Mouse (Mus musculus) limb, embryonic 13.5 days (tissue): Measurements from ENCODE around the gene N4bp2l1. TPM values are rescaled to one million over a fixed set of nuclear protein-coding genes. Genes with fewer than 3 reads are reported as not detected.

ENCODE experiments used
- ATAC-seq: fragments of 200-750 bp; cut with Nextera tagmentation; 2 replicates; pipeline ENCODE4 v1.8.0; 2017; ENCODE audit warnings: low read depth, moderate number of reproducible peaks, moderate TSS enrichment; ENCODE audit not compliant: low FRiP score
- H3K27ac ChIP-seq: fragments of 300-500 bp; sonication (generic); 2 replicates; pipeline ENCODE4 v1.5.1; 2015; ENCODE audit warnings: inconsistent platforms, mild to moderate bottlenecking, moderate library complexity
- H3K27me3 ChIP-seq: fragments of 300-500 bp; sonication (generic); 2 replicates; pipeline ENCODE4 v1.6.1; 2015; ENCODE audit warnings: mild to moderate bottlenecking, inconsistent platforms
- H3K36me3 ChIP-seq: fragments of 300-500 bp; sonication (generic); 2 replicates; pipeline ENCODE4 v1.6.1; 2015; ENCODE audit warnings: inconsistent platforms, mild to moderate bottlenecking, moderate library complexity
- H3K4me1 ChIP-seq: fragments of 300-500 bp; sonication (generic); 2 replicates; pipeline ENCODE4 v1.6.1; 2015; ENCODE audit warnings: inconsistent platforms
- H3K4me2 ChIP-seq: fragments of 300-500 bp; sonication (generic); replicated peaks from 2 replicates; pipeline ENCODE4 v1.6.1; 2015; ENCODE audit warnings: inconsistent platforms, mild to moderate bottlenecking, moderate library complexity
- H3K4me3 ChIP-seq: fragments of 300-500 bp; sonication (generic); 2 replicates; pipeline ENCODE4 v1.5.1; 2015; ENCODE audit warnings: moderate library complexity, mild to moderate bottlenecking, inconsistent platforms
- H3K9ac ChIP-seq: fragments of 300-500 bp; sonication (generic); 2 replicates; pipeline ENCODE4 v1.6.1; 2015; ENCODE audit warnings: mild to moderate bottlenecking, inconsistent platforms
- H3K9me3 ChIP-seq: fragments of 300-500 bp; sonication (generic); 2 replicates; pipeline ENCODE4 v1.6.1; 2016; ENCODE audit warnings: inconsistent platforms
- WGBS: fragments of 180-500 bp; shearing (Covaris S2); methylation state at CpG from one replicate; pipeline ENCODE4 v1.1.7; 2015; 5-methylcytosine and 5-hydroxymethylcytosine counted together
- polyA plus RNA-seq: library from polyadenylated mRNA; unstranded; fragments of >200 nt; fragmentation: Nextera tagmentation; extraction: Ambion mirVana; gene quantifications from 2 replicates; pipeline ENCODE4 v1.2.1, GENCODE M21; 2015

Gene N4bp2l1
- polyA plus RNA-seq, 1 experiment from 2014 or later = 5.4 TPM

DNA sequence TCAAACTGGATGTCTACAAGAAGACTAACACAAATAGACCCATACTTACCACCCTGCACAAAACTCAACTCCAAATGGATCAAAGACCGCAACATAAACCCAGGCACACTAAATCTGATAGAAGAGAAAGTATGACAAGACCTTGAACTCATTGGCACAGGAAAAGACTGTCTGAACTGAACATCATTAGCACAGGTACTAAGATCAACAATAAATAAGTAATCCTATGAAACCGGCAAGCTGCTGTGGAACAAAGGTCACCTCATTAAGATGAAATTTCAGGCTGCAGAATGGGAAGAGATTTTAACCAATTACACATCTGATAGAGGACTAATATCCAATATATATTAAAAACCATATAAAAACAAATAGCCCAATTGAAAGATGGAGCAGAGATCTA lies 19.2 kb upstream of the N4bp2l1 start:
- WGBS = 91% methylated on average over 2 of the region's 2 CpGs
- Histone ChIP-seq H3K4me1 (no peaks in the 10 kb centered on the region), H3K9me3 (no peaks in the 10 kb centered on the region), H3K36me3 (no peaks in the 10 kb centered on the region), H3K27ac (no peak overlapping the region), H3K4me3 (no peak overlapping the region), H3K27me3 (no peaks in the 10 kb centered on the region), H3K9ac (no peak overlapping the region), H3K4me2 (no peak overlapping the region)
- no peak for ATAC-seq

DNA sequence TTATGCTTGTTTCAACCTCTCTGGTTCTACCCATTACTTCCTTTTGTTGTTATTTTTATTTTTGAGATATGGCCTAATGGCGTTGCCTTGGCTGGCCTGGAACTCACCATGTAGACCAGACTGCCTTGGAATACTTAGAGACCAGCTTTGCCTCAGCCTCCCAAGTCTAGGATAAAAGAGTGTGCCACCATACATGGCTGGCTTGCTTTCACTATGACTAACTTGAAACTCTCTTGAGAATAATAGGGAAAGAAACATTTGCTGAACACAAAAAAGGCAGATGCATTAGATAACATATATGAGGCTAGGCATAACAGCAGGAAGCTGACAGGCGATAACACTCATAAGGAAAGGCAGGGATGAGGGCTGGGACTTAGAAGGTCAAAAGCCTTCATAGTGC lies 17.1 kb upstream of the N4bp2l1 start:
- Histone ChIP-seq H3K27me3 (no peaks in the 10 kb centered on the region), H3K9ac (no peak overlapping the region), H3K27ac (no peak overlapping the region), H3K9me3 (no peaks in the 10 kb centered on the region), H3K4me1 (no peaks in the 10 kb centered on the region), H3K36me3 (no peaks in the 10 kb centered on the region), H3K4me2 (no peak overlapping the region), H3K4me3 (no peak overlapping the region)
- 88% methylated on average over 2 of the region's 2 CpGs for WGBS
- ATAC-seq = no peak

DNA sequence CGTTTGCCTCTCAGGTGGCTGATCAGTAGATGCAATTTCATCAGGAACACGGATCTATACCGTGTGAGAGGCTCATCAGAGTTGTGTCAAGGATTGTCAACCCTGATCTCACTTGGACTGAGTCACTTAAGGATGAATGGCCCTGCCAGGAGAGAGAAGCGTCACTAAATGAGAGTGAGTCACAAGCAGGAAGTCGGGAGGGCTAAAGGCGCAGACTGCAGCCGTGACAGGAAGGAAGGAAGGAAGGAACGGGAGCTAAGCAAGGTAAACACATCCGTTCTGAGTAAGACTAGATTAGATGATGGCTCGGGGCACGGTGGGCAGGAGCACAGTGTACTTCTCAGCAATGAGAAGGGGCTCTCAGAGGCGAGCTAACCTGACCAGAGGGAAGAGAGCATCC lies 14.7 kb upstream of the N4bp2l1 start:
- WGBS = 59% methylated on average over 12 of the region's 12 CpGs
- Histone ChIP-seq H3K9ac (no peak overlapping the region), H3K4me2 (no peak overlapping the region), H3K9me3 (no peaks in the 10 kb centered on the region), H3K4me1 (no peaks in the 10 kb centered on the region), H3K36me3 (no peaks in the 10 kb centered on the region; the same call in 1 of the 2 replicates), H3K27ac (no peak overlapping the region), H3K4me3 (no peak overlapping the region), H3K27me3 (no peaks in the 10 kb centered on the region)
- ATAC-seq = no peak

DNA sequence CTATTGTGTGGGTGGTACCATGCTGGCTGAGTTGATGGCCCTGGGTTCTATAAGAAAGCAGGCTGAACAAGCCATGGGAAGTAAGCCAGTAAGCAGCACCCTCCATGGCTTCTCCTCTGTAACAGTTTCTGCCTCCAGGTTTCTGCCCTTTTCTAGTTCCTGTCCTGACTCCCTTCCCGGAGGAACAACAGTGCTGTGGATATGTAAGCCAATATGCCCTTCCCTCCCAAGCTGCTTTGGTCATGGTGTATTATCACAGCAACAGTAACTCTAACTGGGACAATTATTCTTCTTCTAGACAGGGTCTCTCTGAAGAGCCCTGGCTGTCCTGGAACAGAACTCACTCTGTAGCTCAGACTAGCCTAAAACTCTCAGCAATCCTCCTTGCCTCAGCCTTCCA lies 14.1 kb upstream of the N4bp2l1 start:
- no peaks in the 10 kb centered on the region for H3K4me1 ChIP-seq
- WGBS = 84% methylated on average over 1 of the region's 1 CpGs
- H3K9ac ChIP-seq = no peak overlapping the region
- H3K4me3 ChIP-seq = no peak overlapping the region
- no peaks in the 10 kb centered on the region for H3K9me3 ChIP-seq
- ATAC-seq = no peak
- peaks cover 1% of the 10 kb centered on the region for H3K36me3 ChIP-seq
- H3K4me2 ChIP-seq = no peak overlapping the region
- no peak overlapping the region for H3K27ac ChIP-seq
- H3K27me3 ChIP-seq = no peaks in the 10 kb centered on the region

DNA sequence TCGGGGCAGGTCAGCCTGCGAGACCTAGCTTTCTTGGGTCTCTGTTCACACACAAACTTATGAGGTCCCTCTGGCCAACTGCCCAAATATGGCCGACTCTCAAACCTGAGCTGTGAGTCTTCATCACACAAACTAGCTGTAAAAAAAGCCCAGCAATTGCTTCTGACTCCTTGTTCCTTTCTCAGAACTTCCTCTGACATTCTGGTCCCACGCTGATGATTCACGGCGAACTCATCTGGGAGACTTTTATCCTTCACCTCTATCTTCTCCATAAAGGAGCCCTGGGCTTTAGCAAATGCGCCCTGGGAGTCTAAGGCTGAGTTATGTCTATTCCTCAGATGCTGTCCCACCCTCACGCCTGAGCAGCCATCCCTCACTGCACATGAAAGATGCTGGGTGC lies 10.6 kb upstream of the N4bp2l1 start:
- no peak overlapping the region for H3K27ac ChIP-seq
- H3K9me3 ChIP-seq = no peaks in the 10 kb centered on the region
- peaks cover 3% of the 10 kb centered on the region for H3K36me3 ChIP-seq
- H3K4me1 ChIP-seq = no peaks in the 10 kb centered on the region
- H3K27me3 ChIP-seq = no peaks in the 10 kb centered on the region
- ATAC-seq = no peak
- H3K9ac ChIP-seq = no peak overlapping the region
- no peak overlapping the region for H3K4me3 ChIP-seq
- no peak overlapping the region for H3K4me2 ChIP-seq
- 89% methylated on average over 8 of the region's 8 CpGs for WGBS

DNA sequence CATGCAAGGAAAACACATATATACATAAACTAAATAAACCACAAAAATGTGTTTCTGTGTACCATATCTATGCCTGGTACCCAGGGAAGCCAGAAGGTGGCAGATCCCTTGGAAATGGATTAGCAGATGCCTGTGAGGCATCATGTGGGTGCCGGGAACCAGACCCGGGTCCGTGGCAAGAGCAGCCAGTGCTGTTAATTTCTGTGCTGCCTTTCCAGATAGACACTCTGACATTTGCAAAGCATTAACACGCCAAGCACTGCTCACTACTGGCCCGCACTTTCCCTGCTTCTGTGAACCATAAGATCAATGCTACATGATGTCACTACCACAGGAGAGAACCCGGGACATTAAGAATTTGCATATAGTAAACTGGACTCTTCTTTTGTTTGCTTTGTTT lies 9.1 kb upstream of the N4bp2l1 start:
- ATAC-seq = no peak
- WGBS = 93% methylated on average over 6 of the region's 6 CpGs
- H3K27ac ChIP-seq = no peak overlapping the region
- H3K4me1 ChIP-seq = no peaks in the 10 kb centered on the region
- peaks cover 3% of the 10 kb centered on the region for H3K36me3 ChIP-seq
- H3K27me3 ChIP-seq = no peaks in the 10 kb centered on the region
- H3K4me2 ChIP-seq = no peak overlapping the region
- H3K9me3 ChIP-seq = no peaks in the 10 kb centered on the region
- H3K9ac ChIP-seq = no peak overlapping the region
- no peak overlapping the region for H3K4me3 ChIP-seq

DNA sequence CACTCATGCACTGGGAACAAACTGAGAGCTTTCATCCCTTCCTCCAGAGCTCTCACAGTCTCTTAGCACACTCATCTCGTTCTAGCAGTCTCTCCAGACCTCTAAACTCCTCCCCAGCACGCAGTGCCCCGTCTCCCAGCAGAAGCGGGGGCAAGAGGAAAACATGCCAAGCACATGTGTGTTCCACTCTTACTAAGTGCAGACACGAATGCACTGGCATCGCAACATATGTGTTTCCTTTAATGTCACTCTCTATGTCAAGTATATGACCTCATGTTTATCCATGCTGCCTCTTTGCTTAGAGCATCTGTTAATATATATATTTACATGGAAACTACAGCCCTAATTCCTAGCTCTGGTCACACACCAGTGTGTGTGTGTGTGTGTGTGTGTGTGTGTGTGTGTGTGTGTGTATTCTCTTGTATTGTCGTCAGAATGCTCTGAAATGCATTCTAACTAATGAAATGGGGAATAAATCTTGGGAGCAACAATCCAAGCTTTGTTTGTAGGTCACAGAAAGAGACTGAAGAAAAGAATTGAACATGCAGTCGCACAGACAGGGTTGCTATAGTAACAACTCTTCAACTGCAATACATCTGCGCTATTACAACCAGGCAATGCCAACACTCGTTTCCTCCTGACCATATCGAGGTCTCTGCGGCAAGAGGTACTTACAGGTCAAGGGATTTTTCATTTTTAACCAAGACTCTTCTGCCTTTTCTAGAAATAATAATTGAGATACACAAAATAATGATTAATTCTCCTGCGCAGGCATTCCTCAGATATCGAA lies 4.6 kb upstream of the N4bp2l1 start:
- H3K9me3 ChIP-seq = no peaks in the 10 kb centered on the region
- H3K4me1 ChIP-seq = 0 out of 2 replicates have a peak, but pooled peaks cover 13% of the 10 kb centered on the region
- 82% methylated on average over 14 of the region's 14 CpGs for WGBS
- ATAC-seq = no peak
- peaks cover 3% of the 10 kb centered on the region; the same call in 1 of the 2 replicates for H3K36me3 ChIP-seq
- H3K4me3 ChIP-seq = no peak overlapping the region
- no peak overlapping the region for H3K4me2 ChIP-seq
- no peak overlapping the region for H3K27ac ChIP-seq
- H3K27me3 ChIP-seq = peaks cover 11% of the 10 kb centered on the region
- H3K9ac ChIP-seq = no peak overlapping the region

DNA sequence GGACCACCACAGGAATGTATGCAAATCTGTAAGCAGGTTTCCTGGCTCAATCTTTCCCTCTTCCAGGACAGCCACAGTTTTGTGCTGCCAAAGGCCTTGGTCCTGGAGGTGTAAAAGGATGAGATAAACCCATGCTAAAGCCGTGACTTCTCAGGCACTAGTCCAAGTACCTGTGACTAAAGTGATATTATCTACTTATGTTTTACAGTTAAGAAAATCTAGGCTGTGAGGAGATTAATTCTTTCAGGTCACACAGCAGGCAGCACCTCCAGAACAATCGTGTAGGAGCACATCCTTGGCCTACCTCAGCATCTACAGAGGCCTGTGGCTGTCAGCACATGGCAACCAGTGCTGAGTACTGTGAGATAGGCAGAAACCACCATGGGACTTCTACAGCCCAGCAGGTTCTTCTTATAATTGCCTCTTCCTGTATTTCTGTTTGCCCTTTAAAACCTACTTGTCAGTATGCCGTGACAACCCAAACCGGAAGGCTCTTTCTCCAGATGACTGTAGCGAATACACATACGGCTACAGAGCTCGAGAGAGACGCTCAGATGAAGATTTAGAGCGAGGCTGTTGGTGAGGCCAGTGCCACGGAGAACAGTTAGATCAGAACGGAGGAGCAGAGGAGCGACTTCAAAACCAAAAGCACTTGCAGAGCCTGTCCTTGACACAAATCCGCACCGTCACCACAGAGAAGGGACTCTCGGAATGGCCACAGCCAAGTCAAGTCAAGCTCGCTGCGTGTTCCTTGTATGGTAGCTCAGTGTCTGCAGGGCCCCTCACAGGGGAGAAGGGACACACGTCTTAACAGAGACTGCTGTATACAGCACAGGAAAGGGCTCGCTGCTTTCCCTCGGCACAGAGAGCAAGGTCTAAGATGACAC lies 3.8 kb upstream of the N4bp2l1 start:
- Histone ChIP-seq H3K9ac (no peak overlapping the region), H3K9me3 (no peaks in the 10 kb centered on the region), H3K27me3 (peaks cover 18% of the 10 kb centered on the region), H3K4me2 (no peak overlapping the region), H3K4me3 (no peak overlapping the region), H3K36me3 (no peaks in the 10 kb centered on the region), H3K27ac (no peak overlapping the region), H3K4me1 (0 out of 2 replicates have a peak, but pooled peaks cover 13% of the 10 kb centered on the region)
- 77% methylated on average over 20 of the region's 20 CpGs for WGBS
- ATAC-seq = no peak

DNA sequence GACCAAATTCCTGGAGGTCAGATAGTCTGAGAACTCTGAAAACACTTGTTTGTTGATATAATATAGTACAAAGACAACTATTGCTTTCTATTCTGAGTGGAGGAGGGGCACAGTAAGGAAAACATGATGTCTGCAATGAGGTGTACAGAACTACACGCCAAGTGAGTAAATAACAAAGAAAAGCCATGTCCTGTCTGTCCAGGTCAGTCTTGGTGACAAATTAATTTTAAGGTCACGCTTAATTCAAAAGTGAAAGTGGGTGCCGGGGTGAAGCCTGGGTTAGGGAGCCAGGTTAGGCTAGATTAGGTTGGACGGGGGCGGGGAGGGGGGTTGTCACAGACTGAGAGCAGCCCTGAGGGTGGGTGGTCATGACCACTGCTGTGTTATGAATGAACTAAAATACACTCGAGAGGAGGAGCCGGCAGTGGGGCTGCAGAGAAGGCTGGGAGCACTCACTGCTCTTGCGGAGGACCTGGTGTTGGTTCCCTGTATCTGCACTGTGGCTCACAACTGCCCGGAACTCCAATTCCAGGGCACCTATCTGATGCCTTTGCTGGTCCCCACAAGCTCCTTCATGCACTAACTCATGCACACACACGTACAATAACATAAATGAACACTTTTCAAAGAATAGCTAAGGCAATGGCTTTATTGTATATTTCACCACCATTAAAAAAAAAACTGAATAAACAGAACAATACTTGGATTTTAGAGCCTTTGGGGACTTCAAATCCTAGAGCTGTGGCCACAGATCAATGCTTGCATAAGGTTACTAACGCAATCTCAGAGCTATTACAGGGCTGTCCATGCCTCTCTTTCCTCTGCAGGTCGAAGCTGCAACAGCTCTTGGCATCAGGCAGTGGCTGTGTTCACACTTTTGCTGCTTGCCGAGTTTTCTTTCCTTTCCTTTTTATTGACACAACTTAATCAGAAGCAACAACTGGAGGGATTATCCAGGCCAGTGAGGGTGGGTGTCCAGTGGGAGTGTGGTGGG lies 2.6 kb upstream of the N4bp2l1 start:
- Histone ChIP-seq H3K27me3 (peaks cover 28% of the 10 kb centered on the region), H3K9ac (no peak overlapping the region), H3K4me3 (no peak overlapping the region), H3K4me2 (no peak overlapping the region), H3K27ac (no peak overlapping the region), H3K9me3 (no peaks in the 10 kb centered on the region), H3K36me3 (no peaks in the 10 kb centered on the region), H3K4me1 (peaks cover 17% of the 10 kb centered on the region; the same call in 1 of the 2 replicates)
- 64% methylated on average over 13 of the region's 13 CpGs for WGBS
- ATAC-seq = no peak

DNA sequence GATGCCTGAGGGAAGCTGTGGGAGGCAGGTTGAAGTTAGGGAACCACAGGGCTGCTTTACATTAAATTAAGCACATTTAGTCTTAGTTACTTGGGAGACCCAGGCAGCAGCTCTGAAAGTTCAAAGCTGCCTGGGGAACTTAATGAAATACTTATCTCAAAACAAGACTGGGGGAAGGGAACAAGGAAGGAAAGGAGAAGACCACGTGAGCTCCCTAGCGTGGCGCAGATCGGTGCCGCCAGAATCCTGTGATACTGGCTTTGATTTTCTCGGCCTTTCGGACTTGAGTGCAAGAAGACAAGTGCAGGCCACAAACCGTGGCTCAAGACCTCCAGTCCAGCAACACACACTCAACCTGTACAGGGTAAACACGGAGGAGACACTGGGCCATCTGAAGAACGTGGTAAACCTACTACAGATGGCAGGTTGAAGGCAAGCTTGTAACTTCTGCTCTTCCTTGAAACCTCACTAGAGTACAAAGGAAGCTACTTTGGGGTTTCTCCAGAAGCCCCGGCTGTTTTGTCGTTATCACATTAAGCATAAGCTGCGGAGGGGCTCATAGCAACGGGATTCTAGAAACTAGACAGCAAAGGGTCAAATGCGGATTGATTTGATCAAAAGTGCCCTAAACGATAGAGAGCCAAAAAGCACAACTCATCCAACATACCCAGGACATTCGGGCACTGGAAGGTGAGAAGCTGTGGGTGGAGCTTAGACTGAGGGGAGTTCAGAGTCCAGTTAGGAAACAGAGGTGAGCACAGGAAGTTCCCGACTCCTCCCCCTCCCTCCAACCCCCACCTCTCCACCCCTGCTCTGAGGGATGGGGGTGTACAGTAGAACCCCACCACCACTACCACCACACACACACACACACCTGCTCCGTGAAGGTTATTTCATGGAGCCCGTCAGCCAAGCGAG lies 1.5 kb upstream of the N4bp2l1 start:
- Histone ChIP-seq H3K4me2 (no peak overlapping the region), H3K27me3 (peaks cover 33% of the 10 kb centered on the region), H3K9ac (no peak overlapping the region), H3K27ac (no peak overlapping the region), H3K4me3 (no peak overlapping the region), H3K9me3 (no peaks in the 10 kb centered on the region), H3K4me1 (peaks cover 19% of the 10 kb centered on the region), H3K36me3 (no peaks in the 10 kb centered on the region)
- WGBS = 53% methylated on average over 21 of the region's 21 CpGs
- ATAC-seq = no peak
